Mouse (Mus musculus) ES-E14 (cell line): Measurements from ENCODE around the gene Ptgs1. TPM values are rescaled to one million over a fixed set of nuclear protein-coding genes. Genes with fewer than 3 reads are reported as not detected.

Experiments used
- DNase-seq: peaks from one replicate; pipeline ENCODE4 v3.0.0-alpha.2; 2013; ENCODE audit warnings: low read depth, low spot score
- H3K27ac ChIP-seq: 2 replicates; pipeline ENCODE4 v1.5.1; 2012; ENCODE audit warnings: low read depth, mild to moderate bottlenecking, low read length, moderate library complexity, mixed read lengths; ENCODE audit not compliant: poor library complexity, insufficient read depth, severe bottlenecking
- H3K36me3 ChIP-seq: 2 replicates; pipeline ENCODE4 v1.6.1; 2012; ENCODE audit warnings: mild to moderate bottlenecking, low read length, moderate library complexity, mixed read lengths; ENCODE audit not compliant: control insufficient read depth, poor library complexity, insufficient read depth, severe bottlenecking
- H3K4me1 ChIP-seq, 2 experiments: fragments of 150-350 bp in 1 of 2; sonication (generic) in 1 of 2; 2 replicates each; pipeline ENCODE4 v1.6.1; 2012; ENCODE audit warnings: low read length in 2 of 2, mild to moderate bottlenecking in 1 of 2, mixed read lengths in 1 of 2; ENCODE audit not compliant: control insufficient read depth in 2 of 2, insufficient read depth in 2 of 2, poor library complexity in 1 of 2
- H3K4me3 ChIP-seq, 2 experiments: fragments of 150-350 bp in 1 of 2; sonication (generic) in 1 of 2; 2 replicates each; pipeline ENCODE4 v1.5.1; 2012; ENCODE audit warnings: low read length in 2 of 2, low read depth in 1 of 2, mild to moderate bottlenecking in 1 of 2, mixed read lengths in 1 of 2; ENCODE audit not compliant: insufficient read depth in 1 of 2, poor library complexity in 1 of 2, severe bottlenecking in 1 of 2
- H3K9ac ChIP-seq: 2 replicates; pipeline ENCODE4 v1.6.1; 2012; ENCODE audit warnings: low read depth, mild to moderate bottlenecking, low read length, mixed read lengths; ENCODE audit not compliant: poor library complexity, insufficient read depth, severe bottlenecking
- H3K9me3 ChIP-seq: fragments of 150-350 bp; sonication (generic); 2 replicates; pipeline ENCODE4 v1.6.1; 2012; ENCODE audit warnings: low read depth, mild to moderate bottlenecking, low read length; ENCODE audit not compliant: control insufficient read depth, insufficient read depth
- CHD2 ChIP-seq: IDR thresholded peaks from 2 replicates; pipeline ENCODE4 v1.6.1; 2014; ENCODE audit warnings: mild to moderate bottlenecking, low read depth, low read length, inconsistent platforms
- HCFC1 ChIP-seq: IDR thresholded peaks from 2 replicates; pipeline ENCODE4 v1.6.1; 2012; ENCODE audit warnings: low read length, inconsistent platforms, borderline replicate concordance; ENCODE audit not compliant: insufficient read depth
- MAFK ChIP-seq: IDR thresholded peaks from 2 replicates; pipeline ENCODE4 v1.6.1; 2014; ENCODE audit warnings: mild to moderate bottlenecking, low read depth, low read length, inconsistent platforms; ENCODE audit not compliant: insufficient read depth
- ZC3H11A ChIP-seq: IDR thresholded peaks from 2 replicates; pipeline ENCODE4 v1.6.1; 2012; ENCODE audit warnings: low read depth, mild to moderate bottlenecking, inconsistent platforms, low read length, borderline replicate concordance
- ZNF384 ChIP-seq: IDR thresholded peaks from 2 replicates; pipeline ENCODE4 v1.6.1; 2012; ENCODE audit warnings: low read depth, low read length, inconsistent platforms
- in situ Hi-C, 2 experiments: fragments of 600-800 bp; cut with MboI; formaldehyde crosslinking; loops; one replicate each; pipeline ENCODE4 v1.15.1; 2025; ENCODE audit warnings: low sequenced_read_pairs in 2 of 2, inconsistent platforms in 1 of 2; ENCODE audit not compliant: unreplicated experiment in 2 of 2
- total RNA-seq: library from RNA; depleted of rRNA; stranded (reverse); fragments of 300-350 nt; gene quantifications from 2 replicates; pipeline ENCODE4 v1.2.3, GENCODE M21; 2012

Ptgs1 gene
- total RNA-seq, 1 experiment: 9.0 TPM

DNA sequence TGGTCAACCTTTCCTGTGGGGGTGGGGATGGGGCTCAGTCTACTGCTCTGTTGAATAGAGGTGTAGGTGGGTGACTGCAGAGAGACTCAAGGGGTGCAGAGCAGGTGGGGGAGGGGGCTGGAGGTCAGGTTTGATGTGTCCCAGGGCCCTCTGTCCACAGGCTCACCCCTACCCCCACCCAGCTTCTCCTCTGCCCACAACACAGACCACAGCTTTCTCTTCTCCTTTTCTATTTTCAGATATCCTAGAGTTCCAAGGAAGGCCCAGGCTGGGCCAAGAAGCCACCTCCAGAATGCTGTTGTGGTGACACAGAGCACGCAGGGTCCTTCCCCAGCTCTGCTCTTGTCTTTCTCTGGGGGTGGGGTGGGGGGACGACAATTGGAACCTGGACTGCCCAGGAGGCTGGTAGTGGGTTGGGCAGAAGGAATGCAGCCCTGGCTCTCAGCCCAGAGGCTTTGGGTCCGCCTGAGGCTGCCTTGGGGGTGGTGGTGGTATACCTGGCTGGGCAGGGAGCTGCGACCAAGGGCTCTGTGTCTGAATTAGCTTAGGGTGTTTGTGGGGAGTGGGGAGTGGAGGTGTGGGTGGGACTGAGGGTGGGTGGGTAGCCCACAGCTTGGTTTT lies 13.2 kb upstream of the Ptgs1 start:
- in situ Hi-C loops: loop anchor here in 1 of 2 experiments (10.0 kb wide), 1 partner anchor 192 kb away; no protein-coding TSS in a partner anchor
- Histone ChIP-seq H3K4me1 (peaks cover 2 to 16% of the 10 kb centered on the region in 2 experiments; a peak in 3 of 4 replicates), H3K9ac (no peak overlapping the region), H3K4me3 (no peak overlapping the region), H3K9me3 (no peaks in the 10 kb centered on the region), H3K36me3 (no peaks in the 10 kb centered on the region), H3K27ac (no peak overlapping the region)
- DNase-seq: no peak
- TF ChIP-seq ZC3H11A: no peak
- no peak for TF ChIP-seq HCFC1

DNA sequence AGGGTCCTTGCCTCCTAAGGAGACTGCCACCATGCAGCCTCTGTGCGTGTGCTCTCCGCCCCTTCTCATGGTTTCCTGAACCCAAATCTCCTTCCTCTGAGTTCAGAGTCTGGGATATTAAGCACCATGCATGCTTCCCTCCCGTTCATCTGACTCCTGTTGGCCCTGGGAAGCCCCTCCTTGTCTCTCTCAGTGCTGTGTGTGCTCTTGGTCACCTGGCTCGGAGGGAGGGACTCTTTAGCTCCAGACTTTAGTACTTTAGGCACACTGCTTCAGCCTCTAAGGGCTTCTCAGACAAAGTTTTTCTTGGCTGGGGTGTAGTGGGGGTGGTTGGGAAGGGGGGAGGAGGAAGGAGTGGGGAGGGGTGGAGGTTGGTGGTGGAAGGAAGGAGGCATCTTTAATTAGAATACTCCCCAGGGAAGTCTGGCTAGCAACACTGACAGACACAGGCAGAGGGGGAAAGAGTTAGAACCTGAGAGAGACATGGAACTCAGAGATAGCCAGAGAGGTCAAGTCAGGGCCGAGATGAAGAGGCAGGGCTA lies 12.5 kb upstream of the Ptgs1 start:
- TF ChIP-seq CHD2 (no peak), ZNF384 (no peak), HCFC1 (no peak), MAFK (no peak), ZC3H11A (no peak)
- Histone ChIP-seq H3K4me3 (no peak overlapping the region), H3K4me1 (peaks cover 2 to 18% of the 10 kb centered on the region in 2 experiments; a peak in 3 of 4 replicates), H3K9me3 (no peaks in the 10 kb centered on the region), H3K36me3 (no peaks in the 10 kb centered on the region), H3K27ac (no peak overlapping the region), H3K9ac (no peak overlapping the region)
- in situ Hi-C loops: loop anchor here in 1 of 2 experiments (10.0 kb wide), 1 partner anchor 193 kb away; no protein-coding TSS in a partner anchor
- DNase-seq: no peak

DNA sequence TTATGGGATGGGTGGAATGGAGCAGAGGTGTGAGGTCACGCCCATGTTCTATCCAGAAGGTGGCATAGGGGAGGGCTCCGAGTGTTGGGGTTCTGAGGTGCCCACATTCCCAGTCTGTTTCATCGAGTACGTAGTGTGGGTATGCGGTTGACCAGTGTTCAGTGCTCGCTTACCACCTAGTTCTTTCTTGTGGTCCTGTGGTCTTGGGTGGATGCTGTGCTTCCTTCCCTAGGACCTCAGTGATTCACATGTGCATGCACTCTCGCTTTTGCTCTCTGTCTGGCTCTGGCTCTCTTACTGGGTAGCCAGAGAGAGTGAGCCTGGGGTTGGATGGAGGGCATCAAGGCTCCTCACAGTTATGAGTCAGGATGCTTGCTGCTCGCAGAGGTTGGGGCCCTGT lies 10.1 kb upstream of the Ptgs1 start:
- no peaks in the 10 kb centered on the region for H3K9me3 ChIP-seq
- no peak overlapping the region for H3K27ac ChIP-seq
- H3K4me1 ChIP-seq: peaks cover 3 to 22% of the 10 kb centered on the region in 2 experiments; a peak in 3 of 4 replicates
- no peaks in the 10 kb centered on the region for H3K36me3 ChIP-seq
- TF ChIP-seq ZNF384 (no peak), MAFK (no peak), CHD2 (no peak), HCFC1 (no peak), ZC3H11A (no peak)
- no peak overlapping the region for H3K4me3 ChIP-seq
- in situ Hi-C loops: no loop called here
- no peak for DNase-seq
- no peak overlapping the region for H3K9ac ChIP-seq

DNA sequence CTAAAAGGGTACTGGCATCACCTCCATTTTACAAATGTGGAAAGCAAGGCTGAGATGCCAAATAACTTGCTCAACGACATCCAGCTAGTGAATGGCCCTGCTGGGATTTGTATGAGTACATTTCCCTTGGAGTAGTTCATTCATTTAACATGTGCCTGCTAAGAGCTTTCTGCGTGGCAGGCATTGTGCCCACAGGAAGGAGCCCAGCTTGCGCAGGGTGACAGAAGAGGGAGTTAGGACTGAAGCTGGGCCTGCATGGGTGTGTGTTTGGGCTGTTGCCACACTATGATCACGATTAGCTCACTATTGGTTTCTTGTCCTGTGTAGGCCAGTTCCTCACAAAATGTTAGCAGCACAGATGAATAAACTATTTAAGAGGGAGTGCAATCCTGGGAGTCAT lies 9.3 kb upstream of the Ptgs1 start:
- H3K27ac ChIP-seq: no peak overlapping the region
- H3K9ac ChIP-seq: no peak overlapping the region
- no peaks in the 10 kb centered on the region for H3K36me3 ChIP-seq
- H3K4me3 ChIP-seq: no peak overlapping the region
- no peak for DNase-seq
- in situ Hi-C loops: no loop called here
- no peaks in the 10 kb centered on the region for H3K9me3 ChIP-seq
- TF ChIP-seq ZNF384 (no peak), ZC3H11A (no peak), CHD2 (no peak), HCFC1 (no peak), MAFK (no peak)
- peaks cover 3 to 22% of the 10 kb centered on the region in 2 experiments; a peak in 3 of 4 replicates for H3K4me1 ChIP-seq
